Mouse (Mus musculus): Measurements from ENCODE around the gene Rlbp1. TPM values are rescaled to one million over a fixed set of nuclear protein-coding genes. Genes with fewer than 3 reads are reported as not detected.

Gene Rlbp1
- polyA plus RNA-seq, 1 experiment from 2014 or later = 3.0 TPM

DNA sequence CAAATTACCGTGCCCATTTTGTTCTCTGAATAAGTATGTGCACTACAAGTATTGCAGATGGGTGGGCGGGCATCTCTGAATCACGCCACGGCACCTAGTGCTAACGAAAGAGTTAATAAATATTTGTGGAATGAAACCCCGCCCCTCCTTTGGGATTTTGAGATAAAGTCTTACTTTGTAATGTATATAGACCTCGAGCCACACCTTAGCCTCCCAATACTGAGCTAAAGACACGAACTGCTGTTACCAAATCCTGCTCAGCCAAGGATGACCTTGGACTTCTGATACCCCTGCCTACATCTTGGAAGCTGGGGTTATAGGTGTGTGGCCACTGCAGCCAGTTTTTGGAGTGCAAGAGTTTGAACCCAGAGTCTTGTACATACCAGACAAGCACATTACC lies 11.6 kb upstream of the Rlbp1 start:
- ATAC-seq (replicated peaks; ENCODE audit: low FRiP score) (no peak), DNase-seq (ENCODE audit: low spot score) (no peak)
- no peaks in the 10 kb centered on the region for H3K4me1 ChIP-seq (replicated peaks; ENCODE audit: control insufficient read depth, insufficient read depth, low read length)
- H3K9me3 ChIP-seq (ENCODE audit: control insufficient read depth, low read length) = no peaks in the 10 kb centered on the region
- H3K9ac ChIP-seq (ENCODE audit: low read length) = no peak overlapping the region
- no peak overlapping the region for H3K27ac ChIP-seq (ENCODE audit: low read depth, low read length)
- no peaks in the 10 kb centered on the region for H3K36me3 ChIP-seq (ENCODE audit: control insufficient read depth, insufficient read depth, low read length)
- WGBS = 91% methylated on average over 8 of the region's 8 CpGs
- H3K4me2 ChIP-seq (ENCODE audit: low read depth, low read length, severe bottlenecking) = no peak overlapping the region
- H3K27me3 ChIP-seq (ENCODE audit: control insufficient read depth, insufficient read depth, low read length) = no peaks in the 10 kb centered on the region
- no peak overlapping the region for H3K4me3 ChIP-seq (ENCODE audit: low read depth, low read length)

DNA sequence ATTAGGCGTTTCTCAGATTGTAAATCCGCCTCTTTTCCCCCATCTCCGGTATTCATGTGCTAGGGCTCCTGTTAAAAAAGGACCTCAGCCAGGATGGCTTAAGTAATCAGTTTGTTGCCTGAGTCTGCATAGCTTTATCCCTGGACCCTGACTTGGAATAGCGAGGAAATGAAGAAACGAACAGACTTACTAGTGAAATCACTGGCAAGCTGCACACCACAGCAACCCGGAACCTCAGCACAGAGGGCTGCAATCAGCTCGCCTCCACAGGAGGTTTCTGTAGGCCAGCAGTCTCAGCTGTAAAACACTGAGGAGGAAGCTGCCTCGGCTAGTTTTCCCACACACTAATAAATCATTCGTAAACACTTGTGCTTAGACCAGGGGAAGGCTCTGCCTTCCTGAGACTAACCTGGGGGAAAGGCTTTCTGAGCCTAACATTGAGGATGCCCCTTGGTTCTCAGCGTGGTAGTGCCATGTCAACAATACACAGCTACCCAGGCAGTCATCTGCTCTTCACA lies 10.7 kb upstream of the Rlbp1 start:
- H3K27ac ChIP-seq (ENCODE audit: low read depth, low read length) = no peak overlapping the region
- 0 out of 2 replicates have a peak, but pooled peaks cover 2% of the 10 kb centered on the region for H3K4me1 ChIP-seq (replicated peaks; ENCODE audit: control insufficient read depth, insufficient read depth, low read length)
- H3K9ac ChIP-seq (ENCODE audit: low read length) = no peak overlapping the region
- DNase-seq (ENCODE audit: low spot score) (no peak), ATAC-seq (replicated peaks; ENCODE audit: low FRiP score) (no peak)
- H3K4me2 ChIP-seq (ENCODE audit: low read depth, low read length, severe bottlenecking) = no peak overlapping the region
- WGBS = 89% methylated on average over 10 of the region's 10 CpGs
- H3K36me3 ChIP-seq (ENCODE audit: control insufficient read depth, insufficient read depth, low read length) = no peaks in the 10 kb centered on the region
- H3K4me3 ChIP-seq (ENCODE audit: low read depth, low read length) = no peak overlapping the region
- no peaks in the 10 kb centered on the region for H3K9me3 ChIP-seq (ENCODE audit: control insufficient read depth, low read length)
- no peaks in the 10 kb centered on the region for H3K27me3 ChIP-seq (ENCODE audit: control insufficient read depth, insufficient read depth, low read length)

DNA sequence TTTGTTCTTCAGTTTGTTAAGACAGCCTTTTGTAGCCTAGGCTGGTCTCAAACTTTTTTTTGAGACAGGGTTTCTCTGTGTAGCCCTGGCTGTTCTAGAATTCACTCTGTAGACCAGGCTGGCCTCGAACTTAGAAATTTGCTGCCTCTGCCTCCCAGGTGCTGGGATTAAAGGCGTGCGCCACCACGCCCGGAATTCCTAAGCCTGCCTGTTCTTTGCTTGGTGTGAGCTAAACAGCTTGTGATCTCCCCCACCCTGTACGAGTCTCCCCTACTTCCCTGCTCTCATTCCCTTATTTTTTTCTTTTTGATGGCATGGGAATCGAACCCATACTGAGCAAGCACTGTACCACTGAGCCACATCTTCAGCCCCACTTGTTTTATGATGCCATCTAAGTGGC lies 8.3 kb upstream of the Rlbp1 start:
- no peak overlapping the region for H3K4me2 ChIP-seq (ENCODE audit: low read depth, low read length, severe bottlenecking)
- no peak overlapping the region for H3K27ac ChIP-seq (ENCODE audit: low read depth, low read length)
- 90% methylated on average over 7 of the region's 7 CpGs for WGBS
- H3K36me3 ChIP-seq (ENCODE audit: control insufficient read depth, insufficient read depth, low read length) = no peaks in the 10 kb centered on the region
- no peaks in the 10 kb centered on the region for H3K9me3 ChIP-seq (ENCODE audit: control insufficient read depth, low read length)
- H3K4me3 ChIP-seq (ENCODE audit: low read depth, low read length) = no peak overlapping the region
- no peak for DNase-seq (ENCODE audit: low spot score)
- peaks cover 2% of the 10 kb centered on the region; the same call in 1 of the 2 replicates for H3K4me1 ChIP-seq (replicated peaks; ENCODE audit: control insufficient read depth, insufficient read depth, low read length)
- H3K9ac ChIP-seq (ENCODE audit: low read length) = no peak overlapping the region
- no peaks in the 10 kb centered on the region for H3K27me3 ChIP-seq (ENCODE audit: control insufficient read depth, insufficient read depth, low read length)
- no peak for ATAC-seq (replicated peaks; ENCODE audit: low FRiP score)

DNA sequence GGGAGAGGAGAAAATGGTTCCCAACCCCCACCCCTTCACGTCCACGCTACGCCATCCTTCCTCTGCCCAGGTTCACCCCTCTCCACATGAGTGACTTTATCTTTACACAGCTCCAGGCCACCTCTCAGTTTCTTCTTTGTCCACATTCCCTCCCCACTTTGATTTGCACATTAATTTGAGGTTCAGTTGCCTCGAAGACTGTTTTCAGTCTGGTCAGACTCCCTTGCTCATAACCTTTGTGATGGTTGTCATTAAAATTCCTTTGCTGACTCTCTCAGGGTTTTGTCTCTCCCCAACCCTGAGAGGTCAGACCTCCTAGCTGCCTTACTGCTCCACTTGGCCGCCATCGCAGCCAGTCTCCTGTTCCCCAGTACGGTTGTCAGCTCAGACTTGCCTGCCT lies 7.8 kb upstream of the Rlbp1 start:
- H3K9me3 ChIP-seq (ENCODE audit: control insufficient read depth, low read length) = no peaks in the 10 kb centered on the region
- no peak overlapping the region for H3K4me3 ChIP-seq (ENCODE audit: low read depth, low read length)
- H3K9ac ChIP-seq (ENCODE audit: low read length) = no peak overlapping the region

DNA sequence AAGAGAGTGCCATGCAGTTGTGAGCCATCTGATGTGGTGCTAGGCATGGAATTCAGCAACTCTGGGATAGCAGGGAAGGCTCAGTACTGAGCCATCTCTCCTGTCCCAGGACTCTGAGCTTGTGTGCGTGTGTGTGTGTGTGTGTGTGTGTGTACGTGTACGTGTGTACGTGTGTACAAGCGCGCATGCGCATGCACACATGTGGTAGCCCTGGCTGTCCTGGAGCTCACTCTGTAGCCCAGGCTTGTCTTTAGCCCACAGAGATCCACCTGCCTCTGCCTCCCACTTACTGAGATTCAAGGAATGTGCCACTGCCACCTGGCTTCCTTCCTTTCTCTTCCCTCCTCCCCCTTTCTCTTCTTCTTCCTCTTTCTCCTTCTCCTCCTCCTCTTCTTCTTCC lies 7.1 kb upstream of the Rlbp1 start:
- no peaks in the 10 kb centered on the region for H3K9me3 ChIP-seq (ENCODE audit: control insufficient read depth, low read length)
- H3K27ac ChIP-seq (ENCODE audit: low read depth, low read length) = no peak overlapping the region
- H3K4me1 ChIP-seq (replicated peaks; ENCODE audit: control insufficient read depth, insufficient read depth, low read length) = peaks cover 2% of the 10 kb centered on the region; the same call in 1 of the 2 replicates
- WGBS = 97% methylated on average over 7 of the region's 7 CpGs
- no peaks in the 10 kb centered on the region for H3K36me3 ChIP-seq (ENCODE audit: control insufficient read depth, insufficient read depth, low read length)
- no peak overlapping the region for H3K4me2 ChIP-seq (ENCODE audit: low read depth, low read length, severe bottlenecking)
- ATAC-seq (replicated peaks; ENCODE audit: low FRiP score) (no peak), DNase-seq (ENCODE audit: low spot score) (no peak)
- no peaks in the 10 kb centered on the region for H3K27me3 ChIP-seq (ENCODE audit: control insufficient read depth, insufficient read depth, low read length)
- H3K4me3 ChIP-seq (ENCODE audit: low read depth, low read length) = no peak overlapping the region
- H3K9ac ChIP-seq (ENCODE audit: low read length) = no peak overlapping the region

More for the DNA sequence above, 7.8 kb upstream of the Rlbp1 start:
- 70% methylated on average over 7 of the region's 7 CpGs for WGBS
- no peak overlapping the region for H3K27ac ChIP-seq (ENCODE audit: low read depth, low read length)
- ATAC-seq (replicated peaks; ENCODE audit: low FRiP score) (no peak), DNase-seq (ENCODE audit: low spot score) (no peak)
- H3K27me3 ChIP-seq (ENCODE audit: control insufficient read depth, insufficient read depth, low read length) = no peaks in the 10 kb centered on the region
- H3K4me2 ChIP-seq (ENCODE audit: low read depth, low read length, severe bottlenecking) = no peak overlapping the region
- no peaks in the 10 kb centered on the region for H3K36me3 ChIP-seq (ENCODE audit: control insufficient read depth, insufficient read depth, low read length)
- H3K4me1 ChIP-seq (replicated peaks; ENCODE audit: control insufficient read depth, insufficient read depth, low read length) = peaks cover 2% of the 10 kb centered on the region; the same call in 1 of the 2 replicates

DNA sequence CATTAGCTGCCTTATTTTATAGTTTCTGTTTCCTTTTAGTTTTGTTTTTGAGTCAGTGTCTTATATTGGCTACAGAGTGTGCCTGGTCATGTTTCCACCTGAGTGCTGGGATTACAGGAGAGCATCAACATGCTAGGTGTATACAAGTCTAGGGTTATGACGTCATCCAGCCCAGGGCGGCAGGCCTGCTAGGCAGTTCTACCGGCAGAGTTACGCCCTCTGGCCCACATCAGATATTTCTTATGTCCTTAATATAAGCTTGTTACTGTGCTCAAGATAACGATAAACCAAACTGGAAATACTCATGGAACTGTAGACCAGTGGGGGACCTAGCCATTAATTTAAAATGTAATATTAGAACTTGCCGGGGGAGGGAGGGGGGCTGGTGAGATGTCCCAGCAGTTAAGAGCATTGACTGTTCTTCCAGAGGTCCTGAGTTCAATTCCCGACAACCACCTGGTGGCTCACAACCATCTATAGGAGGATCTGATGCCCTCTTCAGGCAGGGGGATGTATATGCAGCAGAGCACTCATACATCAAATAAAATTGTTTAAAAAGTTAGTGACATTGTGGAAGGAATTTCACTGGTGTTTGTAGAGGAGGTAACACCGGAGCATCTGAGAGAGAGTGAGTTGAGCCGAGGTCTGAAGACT lies 6.1 kb upstream of the Rlbp1 start:
- ATAC-seq (replicated peaks; ENCODE audit: low FRiP score) (peak; percentile 40), DNase-seq (ENCODE audit: low spot score) (no peak)
- peaks cover 2% of the 10 kb centered on the region; the same call in 1 of the 2 replicates for H3K4me1 ChIP-seq (replicated peaks; ENCODE audit: control insufficient read depth, insufficient read depth, low read length)
- peak overlapping the region; percentile 78 for H3K9ac ChIP-seq (ENCODE audit: low read length)
- peak overlapping the region; percentile 64 for H3K4me3 ChIP-seq (ENCODE audit: low read depth, low read length)
- no peaks in the 10 kb centered on the region for H3K9me3 ChIP-seq (ENCODE audit: control insufficient read depth, low read length)
- H3K27ac ChIP-seq (ENCODE audit: low read depth, low read length) = no peak overlapping the region
- H3K27me3 ChIP-seq (ENCODE audit: control insufficient read depth, insufficient read depth, low read length) = no peaks in the 10 kb centered on the region
- H3K4me2 ChIP-seq (ENCODE audit: low read depth, low read length, severe bottlenecking) = peak overlapping the region; percentile 85
- WGBS = 63% methylated on average over 9 of the region's 9 CpGs
- no peaks in the 10 kb centered on the region for H3K36me3 ChIP-seq (ENCODE audit: control insufficient read depth, insufficient read depth, low read length)

DNA sequence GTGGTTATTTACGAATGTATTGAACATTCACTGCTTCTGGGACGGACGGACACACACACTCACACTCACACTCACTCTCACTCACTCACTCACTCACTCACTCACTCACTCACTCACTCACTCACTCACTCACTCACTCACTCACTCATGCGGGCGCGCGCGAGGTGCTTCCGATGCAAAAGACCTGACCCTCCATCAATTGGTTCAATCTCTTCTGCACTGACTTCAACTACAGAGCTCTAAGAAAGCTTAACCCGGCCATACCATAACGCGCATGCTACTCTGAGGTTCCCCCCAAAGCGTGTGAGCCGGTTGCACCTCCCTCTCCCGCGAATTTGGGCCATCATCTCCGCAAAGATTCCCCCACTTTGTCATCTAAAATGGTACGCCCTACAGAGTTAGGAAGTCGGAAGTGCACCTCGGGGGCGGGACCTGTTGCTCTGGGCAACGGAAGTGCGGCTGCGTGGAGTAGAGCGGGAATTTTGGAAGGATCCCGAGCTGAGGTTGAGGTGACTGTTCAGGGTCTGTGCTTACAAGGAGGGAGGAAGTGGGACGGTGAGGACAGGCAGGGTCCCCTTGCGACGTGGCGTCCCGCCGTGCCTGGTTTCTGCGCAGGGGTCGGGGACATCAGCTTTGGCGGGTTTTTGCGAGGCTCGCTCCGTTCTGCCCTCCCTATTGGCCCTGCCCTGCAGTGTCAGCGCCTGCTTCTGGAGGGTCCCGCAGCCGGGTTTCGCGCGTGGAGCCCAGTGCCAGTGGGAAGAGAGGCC lies 5.2 kb upstream of the Rlbp1 start, which contains the start of gene Fanci:
TSS of gene Fanci (plus strand) at position 47 of the 767 bp plus-strand sequence.
- Histone ChIP-seq H3K9ac (ENCODE audit: low read length) (peak within 1 kb of the TSS; percentile 78), H3K4me3 (ENCODE audit: low read depth, low read length) (peak within 1 kb of the TSS; percentile 64), H3K27me3 (ENCODE audit: control insufficient read depth, insufficient read depth, low read length) (no peaks in the 10 kb centered on the region), H3K4me1 (replicated peaks; ENCODE audit: control insufficient read depth, insufficient read depth, low read length) (peaks cover 4% of the 10 kb centered on the region; the same call in 1 of the 2 replicates), H3K4me2 (ENCODE audit: low read depth, low read length, severe bottlenecking) (peak within 1 kb of the TSS; percentile 85), H3K9me3 (ENCODE audit: control insufficient read depth, low read length) (no peaks in the 10 kb centered on the region), H3K27ac (ENCODE audit: low read depth, low read length) (peak within 1 kb of the TSS; percentile 74), H3K36me3 (ENCODE audit: control insufficient read depth, insufficient read depth, low read length) (no peaks in the 10 kb centered on the region)
- ATAC-seq (replicated peaks; ENCODE audit: low FRiP score) (peak; percentile 90), DNase-seq (ENCODE audit: low spot score) (peak; percentile 97)
- 0% methylated on average over 44 of the region's 44 CpGs for WGBS

DNA sequence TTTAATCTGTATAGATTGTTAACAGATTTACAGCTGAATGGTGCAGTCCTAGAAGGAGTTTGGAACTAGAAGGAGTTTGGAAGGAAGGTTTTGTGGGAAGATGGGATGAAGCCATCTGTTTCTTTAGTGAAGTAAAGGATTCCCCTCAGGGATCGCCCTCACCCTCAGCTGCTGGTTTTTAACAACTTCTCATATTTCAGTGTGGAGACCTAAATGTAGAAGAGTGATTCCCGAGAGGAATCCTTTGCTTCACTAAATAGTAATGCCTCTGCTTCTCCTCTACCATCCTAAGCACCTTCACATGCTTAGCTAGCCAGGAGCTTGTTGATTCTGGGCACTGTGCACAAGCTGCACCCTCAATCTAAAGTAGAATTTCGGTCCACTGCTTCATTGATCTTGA lies 4.6 kb upstream of the Rlbp1 start:
- DNase-seq (ENCODE audit: low spot score) (no peak), ATAC-seq (replicated peaks; ENCODE audit: low FRiP score) (no peak)
- Histone ChIP-seq H3K4me3 (ENCODE audit: low read depth, low read length) (peak overlapping the region; percentile 64), H3K4me1 (replicated peaks; ENCODE audit: control insufficient read depth, insufficient read depth, low read length) (peaks cover 9% of the 10 kb centered on the region; the same call in 1 of the 2 replicates), H3K9ac (ENCODE audit: low read length) (peak overlapping the region; percentile 78), H3K27me3 (ENCODE audit: control insufficient read depth, insufficient read depth, low read length) (no peaks in the 10 kb centered on the region), H3K4me2 (ENCODE audit: low read depth, low read length, severe bottlenecking) (peak overlapping the region; percentile 85), H3K36me3 (ENCODE audit: control insufficient read depth, insufficient read depth, low read length) (no peaks in the 10 kb centered on the region), H3K9me3 (ENCODE audit: control insufficient read depth, low read length) (no peaks in the 10 kb centered on the region), H3K27ac (ENCODE audit: low read depth, low read length) (peak overlapping the region; percentile 74)
- WGBS = 14% methylated on average over 3 of the region's 3 CpGs
